Mouse (Mus musculus) natural killer cell, adult 2 months (primary cell): ENCODE data around the gene Zfp580.

Experiments used
- DNase-seq, 2 experiments: peaks; one replicate each; pipeline ENCODE4 v3.0.0; 2022; ENCODE audit warnings: low spot score in 2 of 2

Gene Zfp580

GRCm38 (mm10) chr7:5102564-5102963 lies 51.2 kb downstream of the Zfp580 start:
- DNase-seq = no peak
